Mouse (Mus musculus) forebrain, embryonic 14.5 days (tissue): ENCODE data around the gene Hk2. TPM values are rescaled to one million over a fixed set of nuclear protein-coding genes. Genes with fewer than 3 reads are reported as not detected.
A peak's percentile ranks its signal among the peaks of the same experiment; 100 is the strongest.

ENCODE experiments used
- ATAC-seq: fragments of 200-750 bp; cut with Nextera tagmentation; 2 replicates; pipeline ENCODE4 v1.8.0; 2017; ENCODE audit warnings: mild to moderate bottlenecking, moderate library complexity
- DNase-seq: peaks from one replicate; pipeline ENCODE4 v3.0.0-alpha.2; 2015; ENCODE audit warnings: low spot score
- H3K27ac ChIP-seq: fragments of 300-500 bp; sonication (generic); 2 replicates; pipeline ENCODE4 v1.5.1; 2014; ENCODE audit warnings: low read depth, mild to moderate bottlenecking, control low read depth, low read length, moderate library complexity
- H3K27me3 ChIP-seq: fragments of 300-500 bp; sonication (generic); replicated peaks from 2 replicates; pipeline ENCODE4 v1.6.1; 2014; ENCODE audit warnings: low read length, control low read depth, mixed read lengths; ENCODE audit not compliant: control insufficient read depth, insufficient read depth
- H3K36me3 ChIP-seq: fragments of 300-500 bp; sonication (generic); 2 replicates; pipeline ENCODE4 v1.6.1; 2014; ENCODE audit warnings: low read length, control low read depth; ENCODE audit not compliant: control insufficient read depth, insufficient read depth
- H3K4me1 ChIP-seq: fragments of 300-500 bp; sonication (generic); 2 replicates; pipeline ENCODE4 v1.6.1; 2014; ENCODE audit warnings: antibody characterized with exemption, low read length, control low read depth; ENCODE audit not compliant: control insufficient read depth, insufficient read depth
- H3K4me2 ChIP-seq: fragments of 300-500 bp; sonication (generic); 2 replicates; pipeline ENCODE4 v1.6.1; 2014; ENCODE audit warnings: mild to moderate bottlenecking, control low read depth, low read length
- H3K4me3 ChIP-seq: fragments of 300-500 bp; sonication (generic); 2 replicates; pipeline ENCODE4 v1.5.1; 2014; ENCODE audit warnings: low read depth, low read length, control low read depth
- H3K9ac ChIP-seq: fragments of 300-500 bp; sonication (generic); 2 replicates; pipeline ENCODE4 v1.6.1; 2014; ENCODE audit warnings: mild to moderate bottlenecking, low read length, control low read depth, moderate library complexity
- H3K9me3 ChIP-seq: fragments of 300-500 bp; sonication (generic); replicated peaks from 2 replicates; pipeline ENCODE4 v1.6.1; 2016; ENCODE audit warnings: low read length, control low read depth, mixed read lengths; ENCODE audit not compliant: control insufficient read depth
- WGBS: fragments of 180-500 bp; shearing (Covaris S2); extraction: QIAGEN DNeasy Blood & Tissue Kit; methylation state at CpG from one replicate; pipeline ENCODE4 v1.1.7; 2014; 5-methylcytosine and 5-hydroxymethylcytosine counted together
- polyA plus RNA-seq: library from polyadenylated mRNA; unstranded; fragments of >200 nt; fragmentation: Nextera tagmentation; extraction: Ambion mirVana; gene quantifications from 2 replicates; pipeline ENCODE4 v1.2.1, GENCODE M21; 2014

Gene Hk2
- polyA plus RNA-seq, 1 experiment from 2014 or later = 5.5 TPM

DNA sequence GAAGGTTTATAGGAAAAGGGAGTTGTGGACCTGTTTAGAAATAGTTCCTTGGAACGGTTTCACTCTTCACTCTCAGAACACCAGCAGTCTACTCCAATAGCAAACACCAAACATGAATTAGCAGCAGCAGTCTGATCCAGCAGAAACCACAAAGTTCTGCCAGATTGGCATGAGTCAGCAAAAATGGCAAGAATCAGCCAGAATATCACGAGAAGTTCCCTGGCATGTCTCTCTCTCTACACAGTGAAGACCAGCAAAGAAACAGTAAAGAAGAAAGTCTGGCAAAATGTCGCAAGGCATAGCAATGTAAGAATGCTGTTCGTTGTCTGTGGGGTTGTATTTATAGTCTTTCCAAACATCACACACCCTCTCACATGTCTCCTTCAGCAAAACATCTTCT is 58.1 kb downstream of the Hk2 start:
- WGBS = 86% methylated on average over 4 of the region's 4 CpGs
- Histone ChIP-seq H3K27ac (no peak overlapping the region), H3K4me2 (no peak overlapping the region), H3K4me1 (no peaks in the 10 kb centered on the region), H3K27me3 (no peaks in the 10 kb centered on the region), H3K36me3 (no peaks in the 10 kb centered on the region), H3K4me3 (no peak overlapping the region), H3K9ac (no peak overlapping the region), H3K9me3 (no peaks in the 10 kb centered on the region)
- ATAC-seq (no peak), DNase-seq (no peak)

DNA sequence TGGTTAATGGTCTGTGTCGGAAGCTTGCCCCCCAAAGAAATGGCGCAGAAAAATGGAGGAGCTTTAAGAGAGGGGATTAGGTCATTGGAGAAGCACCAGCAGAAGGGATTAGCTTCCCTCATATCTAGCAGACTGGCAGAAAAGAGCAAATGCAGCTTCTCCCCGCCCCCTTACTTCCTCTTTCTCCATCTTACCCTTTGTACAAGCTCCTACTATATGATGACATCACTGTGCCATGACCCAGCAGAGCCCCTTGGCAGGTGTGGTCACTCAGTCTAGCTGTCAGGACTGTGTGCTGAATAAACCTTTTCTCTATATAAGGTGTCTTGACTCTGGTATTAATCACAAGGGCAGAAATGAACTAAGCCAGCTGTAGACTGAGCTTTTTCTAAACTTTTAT is 58.6 kb downstream of the Hk2 start:
- no peaks in the 10 kb centered on the region for H3K27me3 ChIP-seq
- 79% methylated on average over 3 of the region's 3 CpGs for WGBS
- ATAC-seq = no peak
- no peaks in the 10 kb centered on the region for H3K36me3 ChIP-seq
- no peak overlapping the region for H3K27ac ChIP-seq
- H3K4me2 ChIP-seq = no peak overlapping the region
- H3K4me1 ChIP-seq = no peaks in the 10 kb centered on the region
- no peak overlapping the region for H3K4me3 ChIP-seq
- H3K9me3 ChIP-seq = no peaks in the 10 kb centered on the region
- no peak overlapping the region for H3K9ac ChIP-seq
- no peak for DNase-seq

GRCm38 (mm10) chr6:82715253-82715652 is 59.0 kb downstream of the Hk2 start:
- WGBS = 83% methylated on average over 6 of the region's 6 CpGs

GRCm38 (mm10) chr6:82714841-82715240 is 59.4 kb downstream of the Hk2 start:
- no peak overlapping the region for H3K4me3 ChIP-seq
- H3K9ac ChIP-seq = no peak overlapping the region
- H3K36me3 ChIP-seq = no peaks in the 10 kb centered on the region
- no peak overlapping the region for H3K4me2 ChIP-seq
- H3K9me3 ChIP-seq = no peaks in the 10 kb centered on the region
- DNase-seq = no peak
- H3K27ac ChIP-seq = no peak overlapping the region
- 88% methylated on average over 5 of the region's 5 CpGs for WGBS
- H3K4me1 ChIP-seq = no peaks in the 10 kb centered on the region
- ATAC-seq = no peak
- no peaks in the 10 kb centered on the region for H3K27me3 ChIP-seq

More at GRCm38 (mm10) chr6:82715253-82715652, 59.0 kb downstream of the Hk2 start:
- ATAC-seq (no peak), DNase-seq (no peak)
- no peak overlapping the region for H3K9ac ChIP-seq
- no peak overlapping the region for H3K4me2 ChIP-seq
- H3K27me3 ChIP-seq = no peaks in the 10 kb centered on the region
- H3K9me3 ChIP-seq = no peaks in the 10 kb centered on the region
- H3K27ac ChIP-seq = no peak overlapping the region
- no peak overlapping the region for H3K4me3 ChIP-seq
- no peaks in the 10 kb centered on the region for H3K4me1 ChIP-seq
- no peaks in the 10 kb centered on the region for H3K36me3 ChIP-seq

DNA sequence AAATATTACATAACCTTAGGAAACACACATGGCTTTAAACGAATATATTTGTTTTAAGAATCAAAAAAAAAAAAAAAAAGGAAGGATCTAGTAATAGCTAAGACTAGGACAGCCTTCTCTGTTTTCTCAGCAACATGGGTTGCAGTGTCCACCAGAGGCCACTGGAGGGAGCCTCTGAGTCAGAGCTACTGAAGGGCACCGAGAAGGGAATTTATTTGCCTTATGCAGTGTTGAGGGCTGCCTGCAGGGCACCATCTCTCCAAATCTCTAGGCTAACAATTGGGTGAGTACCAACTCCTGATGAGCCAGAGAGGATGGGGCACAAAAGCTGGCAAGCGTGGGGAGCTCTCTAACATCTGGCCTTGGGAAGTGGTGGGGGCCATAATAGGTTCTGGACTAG is 60.0 kb downstream of the Hk2 start:
- 9% methylated on average over 3 of the region's 3 CpGs for WGBS
- no peaks in the 10 kb centered on the region for H3K4me1 ChIP-seq
- no peak overlapping the region for H3K4me3 ChIP-seq
- no peaks in the 10 kb centered on the region for H3K36me3 ChIP-seq
- no peak overlapping the region for H3K4me2 ChIP-seq
- H3K9me3 ChIP-seq = no peaks in the 10 kb centered on the region
- H3K27ac ChIP-seq = no peak overlapping the region
- H3K27me3 ChIP-seq = no peaks in the 10 kb centered on the region
- DNase-seq (peak; percentile 73), ATAC-seq (peak; percentile 80)
- no peak overlapping the region for H3K9ac ChIP-seq

GRCm38 (mm10) chr6:82707742-82708141 is 66.5 kb downstream of the Hk2 start:
- H3K9me3 ChIP-seq = no peaks in the 10 kb centered on the region
- no peak overlapping the region for H3K4me2 ChIP-seq
- no peak overlapping the region for H3K4me3 ChIP-seq
- no peak overlapping the region for H3K27ac ChIP-seq
- H3K4me1 ChIP-seq = no peaks in the 10 kb centered on the region
- no peaks in the 10 kb centered on the region for H3K27me3 ChIP-seq
- 90% methylated on average over 3 of the region's 3 CpGs for WGBS
- no peak overlapping the region for H3K9ac ChIP-seq
- H3K36me3 ChIP-seq = no peaks in the 10 kb centered on the region
- ATAC-seq = no peak
- no peak for DNase-seq

DNA sequence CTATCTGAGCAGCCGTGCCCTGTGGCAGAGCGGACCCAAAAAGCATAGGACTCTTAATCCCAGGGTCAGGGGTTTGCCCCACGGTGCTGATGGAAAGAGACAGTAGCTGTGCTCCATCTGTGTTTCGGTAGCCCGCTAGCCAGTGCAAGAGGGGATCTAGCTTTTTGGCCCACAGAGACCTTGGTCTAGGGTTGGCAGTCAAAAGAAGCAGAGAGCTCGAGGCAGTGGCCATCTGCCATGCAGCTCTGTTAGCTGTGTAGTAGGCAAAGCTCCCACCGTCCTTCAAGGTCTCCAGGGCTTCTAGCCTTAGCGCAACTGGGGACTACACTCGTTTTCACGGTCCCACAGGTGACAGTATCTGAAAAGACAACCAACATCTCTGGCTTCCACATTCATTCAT is 67.0 kb downstream of the Hk2 start:
- 86% methylated on average over 10 of the region's 10 CpGs for WGBS
- Histone ChIP-seq H3K4me2 (no peak overlapping the region), H3K9me3 (no peaks in the 10 kb centered on the region), H3K4me1 (no peaks in the 10 kb centered on the region), H3K27ac (no peak overlapping the region), H3K9ac (no peak overlapping the region), H3K4me3 (no peak overlapping the region), H3K27me3 (no peaks in the 10 kb centered on the region), H3K36me3 (no peaks in the 10 kb centered on the region)
- DNase-seq = no peak
- no peak for ATAC-seq

- H3K27ac ChIP-seq = no peak within 1 kb of the TSS
- H3K36me3 ChIP-seq = no peaks in the 10 kb centered on the region
- H3K27me3 ChIP-seq = no peaks in the 10 kb centered on the region
- H3K4me1 ChIP-seq = no peaks in the 10 kb centered on the region
- no peak within 1 kb of the TSS for H3K9ac ChIP-seq
- H3K9me3 ChIP-seq = no peaks in the 10 kb centered on the region
- 81% methylated on average over 5 of the region's 5 CpGs for WGBS
- H3K4me3 ChIP-seq = no peak within 1 kb of the TSS
- DNase-seq (no peak), ATAC-seq (no peak)
- no peak within 1 kb of the TSS for H3K4me2 ChIP-seq
Observed at GRCm38 (mm10) chr6:82705221-82705620, 69.0 kb downstream of the Hk2 start, which contains the start of gene Pole4. Pole4 (minus strand) TSS chr6:82705365.

DNA sequence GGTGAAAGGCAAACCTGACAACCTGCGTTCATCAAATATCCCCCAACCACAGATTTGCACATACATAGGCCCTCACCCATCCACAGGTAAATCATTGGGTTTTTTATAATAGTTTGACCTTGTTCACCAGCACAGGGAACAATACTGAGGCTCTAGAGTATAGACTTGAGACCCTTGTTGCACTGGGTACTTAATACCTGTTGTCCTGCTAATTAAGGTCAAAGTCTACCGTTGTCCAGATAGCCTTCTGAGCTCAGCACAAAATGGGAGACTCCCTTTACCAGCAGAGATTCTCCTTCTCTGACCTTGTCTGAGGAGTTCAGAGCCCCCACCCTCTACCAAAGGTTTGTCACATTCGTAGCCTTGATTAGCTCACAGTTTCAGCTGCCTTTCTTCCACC is 70.5 kb downstream of the Hk2 start:
- Histone ChIP-seq H3K36me3 (no peaks in the 10 kb centered on the region), H3K9ac (no peak overlapping the region), H3K4me2 (no peak overlapping the region), H3K4me1 (no peaks in the 10 kb centered on the region), H3K27me3 (no peaks in the 10 kb centered on the region), H3K4me3 (no peak overlapping the region), H3K9me3 (no peaks in the 10 kb centered on the region), H3K27ac (no peak overlapping the region)
- no peak for ATAC-seq
- no peak for DNase-seq
- WGBS = 83% methylated on average over 3 of the region's 3 CpGs
